Mouse (Mus musculus) left cerebral cortex, postnatal 36 days (tissue): ENCODE measurements around the gene Shmt2. TPM values are rescaled to one million over a fixed set of nuclear protein-coding genes. Genes with fewer than 3 reads are reported as not detected.

Experiments used
- DNase-seq, 2 experiments: peaks; one replicate each; pipeline ENCODE4 v3.0.0; 2021 to 2022; ENCODE audit warnings: low spot score in 2 of 2, mixed read lengths in 1 of 2
- intact Hi-C: fragments of 180-260 bp; cut with DNase I; formaldehyde crosslinking; loops from one replicate; pipeline ENCODE4 v1.15.1; 2025
- total RNA-seq, 2 experiments: library from RNA; stranded (reverse); gene quantifications; 2 replicates each; pipeline ENCODE4 v1.2.3; 2021

Gene Shmt2
- total RNA-seq, 2 experiments from 2014 or later = 22.8 to 29.9 TPM

- intact Hi-C loops = no loop called here
- no peak for DNase-seq
Measured at GRCm38 (mm10) chr10:127534929-127535384, 12.7 kb upstream of the Shmt2 start.

GRCm38 (mm10) chr10:127534036-127534928 is 12.0 kb upstream of the Shmt2 start, which contains the start of gene Nxph4:
Nxph4 (minus strand) TSS chr10:127534559.
- intact Hi-C loops = no loop called here
- no peak for DNase-seq

GRCm38 (mm10) chr10:127531548-127531947 is 9.3 kb upstream of the Shmt2 start:
- intact Hi-C loops = no loop called here
- DNase-seq = no peak

GRCm38 (mm10) chr10:127530945-127531344 is 8.7 kb upstream of the Shmt2 start:
- no peak for DNase-seq
- intact Hi-C loops = no loop called here

DNA sequence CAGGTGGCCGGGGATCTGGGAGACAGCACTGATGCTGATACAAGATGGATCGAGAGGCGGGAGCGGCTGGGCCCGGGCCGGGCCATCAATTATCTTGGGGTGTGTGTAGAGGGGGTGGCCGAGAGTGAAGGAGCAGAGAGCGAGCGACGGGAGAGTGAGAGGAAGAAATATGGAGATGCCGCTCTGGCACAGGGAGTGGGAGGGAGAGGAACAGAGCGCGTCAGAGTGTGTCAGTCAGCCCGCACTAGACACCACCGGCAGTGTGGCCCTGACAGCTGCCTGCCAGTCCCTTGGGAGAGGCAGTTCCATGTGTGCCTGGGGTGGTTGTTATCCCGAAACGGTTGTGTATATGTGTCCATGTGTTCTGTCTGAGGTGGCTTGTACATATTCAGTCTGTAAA is 5.2 kb upstream of the Shmt2 start:
- DNase-seq = no peak

DNA sequence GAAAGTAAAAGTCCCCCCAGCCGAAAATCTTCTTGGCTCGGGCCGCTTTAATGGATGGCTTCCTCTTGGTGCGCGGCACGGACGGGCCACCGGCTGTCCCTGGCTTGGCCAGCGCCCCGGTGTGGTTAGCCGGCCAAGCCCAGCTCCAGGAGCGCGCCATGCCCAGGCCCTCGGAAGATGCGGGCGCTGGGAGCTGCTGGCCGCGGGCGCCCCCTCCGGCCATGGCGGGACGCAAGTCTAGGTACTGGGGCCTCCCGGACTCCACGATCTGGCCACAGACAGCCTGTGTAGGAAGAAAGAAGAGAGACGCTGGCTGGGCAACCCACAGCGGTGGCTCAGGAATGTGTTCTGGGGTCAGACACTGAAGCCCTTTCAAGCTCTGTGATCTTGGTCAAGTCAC is 4.4 kb upstream of the Shmt2 start:
- no peak for DNase-seq
- intact Hi-C loops = no loop called here

More for the DNA sequence above, 5.2 kb upstream of the Shmt2 start:
- intact Hi-C loops = no loop called here

DNA sequence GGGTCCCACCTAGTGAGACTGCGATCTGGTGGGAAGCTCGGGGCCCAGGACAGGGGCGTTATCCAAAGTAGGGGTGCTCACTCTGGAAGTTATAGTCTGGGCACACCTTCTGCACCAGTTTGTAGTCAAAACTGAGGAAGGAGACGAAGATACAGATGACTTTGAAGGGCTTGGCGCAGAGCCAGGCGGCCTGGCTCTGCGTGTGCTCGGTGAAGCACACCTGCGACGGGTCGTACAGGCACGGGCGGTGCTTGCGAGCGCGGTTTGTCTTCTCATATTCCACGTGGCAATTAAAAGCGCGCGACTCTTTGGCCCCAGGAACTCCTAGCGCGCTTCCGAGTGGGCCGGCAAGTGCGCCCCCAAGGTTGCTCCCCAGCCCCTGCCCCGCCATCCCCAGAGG is 3.8 kb upstream of the Shmt2 start:
- intact Hi-C loops = no loop called here
- no peak for DNase-seq

DNA sequence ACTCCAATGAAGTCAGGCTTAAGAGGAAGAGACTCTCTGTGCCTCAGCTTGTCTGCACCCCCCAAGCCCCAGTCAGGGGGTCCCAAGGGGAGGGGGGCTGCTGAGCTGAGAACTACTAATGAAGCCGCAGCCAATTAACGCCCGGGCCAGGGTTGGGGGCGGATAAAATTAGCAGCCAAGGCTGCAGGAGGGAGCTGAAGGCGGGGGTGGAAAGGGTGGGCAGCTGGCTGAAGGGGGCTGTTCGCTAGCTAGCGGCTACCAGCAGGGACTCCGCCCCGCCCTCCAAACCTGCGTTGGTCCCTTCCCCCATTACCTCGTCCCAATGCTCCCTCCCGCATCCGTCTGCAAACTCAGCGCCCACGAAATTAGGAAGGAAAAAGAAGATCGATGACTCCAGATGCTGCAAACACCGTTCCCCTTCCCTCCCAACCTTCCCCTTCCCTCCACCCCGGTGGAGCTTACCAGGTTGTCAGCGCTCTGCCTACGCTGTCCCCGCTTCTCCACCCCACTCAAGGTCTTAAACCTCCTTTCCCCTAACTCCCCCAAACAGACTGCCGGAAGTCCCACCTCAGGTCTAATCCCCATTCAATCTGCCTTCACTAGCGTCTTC is 2.5 kb upstream of the Shmt2 start:
- DNase-seq = no peak
- intact Hi-C loops = no loop called here

DNA sequence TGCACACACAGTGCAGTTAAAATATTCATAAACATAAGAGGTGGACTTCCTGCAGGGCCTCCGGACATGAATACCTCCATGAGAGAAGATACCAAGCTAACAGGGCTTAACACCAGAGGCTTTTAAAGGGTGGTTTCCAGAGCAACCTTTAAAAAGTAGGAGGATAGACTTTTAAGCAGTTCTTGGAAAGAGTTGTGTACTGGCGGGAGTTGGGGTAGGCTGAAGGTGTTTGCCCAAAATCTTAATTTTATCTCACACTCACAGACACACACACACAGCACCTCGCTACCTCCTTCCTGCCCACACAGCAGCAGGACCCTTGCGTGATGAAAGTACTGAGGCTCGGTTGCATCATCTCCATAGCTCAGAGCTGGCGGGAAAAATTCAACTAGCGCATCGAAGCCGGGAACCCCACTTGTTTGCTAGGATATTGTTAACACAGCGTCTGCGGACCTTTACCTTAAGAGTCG is 598 bp downstream of the Shmt2 start:
- intact Hi-C loops = no loop called here

DNA sequence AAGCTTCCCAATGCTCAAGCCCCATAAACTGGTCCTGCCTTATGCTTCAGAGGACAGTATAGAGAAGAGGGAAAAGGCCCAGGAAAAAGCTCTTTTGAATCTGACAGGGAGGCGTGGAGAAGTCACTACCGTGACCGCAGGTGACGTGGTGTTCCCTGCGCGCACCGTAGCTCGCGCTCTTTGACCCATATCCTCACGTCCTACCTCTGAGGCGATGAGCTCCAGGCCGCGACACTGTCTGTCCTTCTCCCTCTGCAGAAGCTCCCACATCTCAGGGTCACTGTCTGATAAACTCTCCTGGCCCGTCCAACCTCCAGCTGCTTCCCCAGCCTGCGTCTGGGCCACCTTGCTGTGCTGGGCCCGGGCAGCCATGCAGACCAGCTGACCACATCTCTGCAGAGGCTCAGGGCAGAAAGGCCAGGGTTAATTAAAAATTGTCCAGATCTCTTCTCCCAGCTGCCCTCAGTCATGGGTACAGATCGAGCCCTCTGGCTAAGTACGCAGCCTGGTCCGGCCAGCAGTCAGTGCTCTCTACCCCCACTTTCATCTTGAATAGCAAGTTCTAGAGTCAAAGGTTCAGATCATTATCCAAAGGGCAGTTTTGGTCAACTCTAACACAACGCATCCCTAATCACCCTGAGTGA is 1.4 kb downstream of the Shmt2 start:
- DNase-seq = no peak
- intact Hi-C loops = no loop called here

More for the DNA sequence above, 598 bp downstream of the Shmt2 start:
- DNase-seq = no peak

GRCm38 (mm10) chr10:127519903-127520713 is 2.1 kb downstream of the Shmt2 start:
- no peak for DNase-seq
- intact Hi-C loops = no loop called here

GRCm38 (mm10) chr10:127519041-127519701 is 3.1 kb downstream of the Shmt2 start:
- DNase-seq = no peak
- intact Hi-C loops = no loop called here

DNA sequence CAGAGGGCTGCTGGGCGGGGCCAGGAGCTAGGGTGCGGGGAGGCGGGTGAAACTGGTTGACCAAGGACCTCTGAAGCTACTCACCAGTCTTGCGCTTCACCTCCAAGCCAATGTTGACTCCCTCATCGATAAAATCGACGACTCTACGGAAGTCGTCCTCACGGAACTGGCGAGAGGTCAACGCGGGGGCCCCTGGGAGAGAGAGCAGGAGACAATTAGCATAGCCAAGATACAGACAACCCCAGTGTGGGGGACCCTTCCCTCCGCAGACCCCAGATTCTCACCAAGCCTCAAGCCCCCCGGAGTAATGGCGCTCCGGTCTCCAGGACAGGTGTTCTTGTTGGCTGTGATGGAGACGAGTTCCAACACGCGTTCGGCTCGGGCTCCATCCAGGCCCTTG is 4.3 kb downstream of the Shmt2 start:
- DNase-seq = no peak
- intact Hi-C loops = no loop called here

DNA sequence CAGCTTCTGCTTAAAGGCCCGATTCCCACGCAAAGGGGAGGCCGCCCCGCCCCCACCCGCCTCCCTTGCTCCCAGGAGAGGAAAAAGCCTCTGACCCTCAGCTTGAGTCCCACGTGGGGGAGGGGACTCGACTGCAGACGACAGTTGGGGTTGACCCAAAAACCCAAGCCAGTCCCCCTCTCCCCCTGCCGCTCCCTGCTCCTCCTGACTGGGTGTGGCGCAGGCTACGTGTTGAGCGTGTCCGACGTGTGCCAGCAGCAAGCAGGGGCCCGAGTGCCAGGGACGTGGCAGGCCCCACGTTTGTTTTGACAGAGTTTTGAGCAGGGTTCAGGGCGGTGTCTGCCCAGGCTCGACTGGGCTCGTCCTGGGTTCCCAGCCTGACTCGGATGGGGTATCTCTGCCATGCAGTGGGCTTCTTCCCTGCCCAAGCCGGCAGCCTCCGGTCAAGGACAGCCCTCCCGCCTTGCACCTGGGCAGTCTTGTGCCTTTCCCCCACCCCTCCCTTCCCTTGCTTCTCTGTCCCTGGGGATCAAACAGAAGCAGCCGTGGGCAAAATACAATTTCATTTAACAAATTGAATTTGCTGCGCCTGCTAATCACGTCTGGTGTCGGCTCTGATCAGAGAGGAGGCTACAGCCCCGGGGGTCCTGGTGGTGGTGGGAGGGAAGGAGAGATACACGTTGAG is 5.5 kb downstream of the Shmt2 start:
- intact Hi-C loops = no loop called here
- DNase-seq = no peak

DNA sequence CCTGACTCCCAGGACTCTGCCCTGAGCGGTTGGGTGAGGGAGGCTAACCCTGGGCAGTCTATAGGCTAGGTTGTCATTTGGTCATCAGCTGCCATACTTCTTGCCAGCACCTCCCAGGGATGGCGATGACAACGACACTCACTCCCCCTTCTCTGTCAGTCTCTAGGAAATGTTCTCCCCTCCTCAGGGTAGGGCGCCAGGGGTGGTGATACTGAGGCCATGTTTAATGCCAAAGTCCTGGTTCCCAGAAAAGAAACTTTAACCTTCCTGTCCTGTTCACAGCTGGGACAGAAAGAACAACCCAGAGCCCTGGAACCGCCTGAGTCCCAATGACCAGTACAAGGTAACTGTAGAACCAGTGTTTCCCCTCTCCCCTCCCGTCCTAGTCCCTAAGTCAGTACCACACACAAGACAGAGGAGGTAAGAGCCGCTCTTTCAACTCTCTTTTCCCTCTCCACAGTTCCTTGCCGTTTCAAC is 6.2 kb downstream of the Shmt2 start:
- DNase-seq = no peak
- intact Hi-C loops = no loop called here

DNA sequence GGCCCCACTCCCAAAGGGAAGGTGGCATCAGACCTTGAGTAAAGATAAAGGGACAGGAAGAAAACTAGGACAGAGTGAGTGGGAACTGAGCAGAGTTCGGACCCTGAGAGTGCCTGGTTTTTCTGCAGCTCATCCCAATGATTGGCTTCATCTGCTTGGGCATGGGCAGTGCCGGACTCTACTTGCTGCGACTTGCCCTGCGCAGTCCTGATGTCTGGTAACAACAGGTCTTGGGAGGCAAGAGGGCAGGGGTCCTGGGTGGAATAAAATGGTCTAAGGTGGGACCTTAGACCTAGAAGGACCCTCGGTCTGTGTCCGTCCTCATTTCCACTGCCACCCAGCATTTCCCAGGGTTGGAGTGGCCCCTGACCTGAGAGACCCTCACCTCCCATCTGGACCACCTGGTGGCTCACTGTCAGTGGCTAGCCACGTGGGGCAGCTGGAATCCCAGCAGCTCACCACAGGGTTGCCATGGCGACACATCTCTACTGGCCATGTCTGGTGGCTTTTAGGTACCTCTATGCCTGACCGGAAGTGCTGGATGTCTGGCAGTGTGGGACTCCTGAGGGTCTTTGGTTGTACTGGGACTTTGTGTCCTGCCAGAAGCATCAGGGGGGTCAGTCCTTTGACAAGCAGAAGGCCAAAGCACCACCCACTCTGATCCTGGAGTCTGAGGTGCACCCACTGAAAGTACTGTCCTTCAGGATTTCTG is 6.8 kb downstream of the Shmt2 start:
- intact Hi-C loops = no loop called here
- DNase-seq = no peak

DNA sequence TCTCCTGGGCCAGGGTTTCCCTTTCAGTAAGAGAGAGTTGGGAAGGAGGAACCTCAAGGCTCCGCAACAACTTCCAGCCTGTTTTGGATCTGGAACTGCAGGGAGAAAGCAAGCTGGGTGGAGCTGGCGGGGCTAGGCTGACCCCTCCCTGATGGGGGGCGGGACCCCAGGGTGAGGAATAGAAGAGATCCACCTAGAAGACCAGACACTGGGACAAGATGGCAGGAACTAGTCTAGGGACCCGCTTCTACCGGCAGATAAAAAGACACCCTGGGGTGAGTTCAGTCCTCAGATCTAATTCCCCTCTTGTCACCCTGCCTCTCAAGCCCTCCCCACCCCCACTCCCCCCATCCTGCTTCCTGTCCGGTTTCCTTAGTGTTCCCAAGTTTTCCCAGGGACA is 7.5 kb downstream of the Shmt2 start, which contains the start of gene Ndufa4l2:
Gene Ndufa4l2, plus strand, starts transcription at position 204 of the 400 bp plus-strand sequence.
- no peak for DNase-seq
- intact Hi-C loops = no loop called here
